Mouse (Mus musculus): ENCODE data around the gene Tmed2. TPM values are rescaled to one million over a fixed set of nuclear protein-coding genes. Genes with fewer than 3 reads are reported as not detected.
"Not testable (repeated sequence)": the region's sequence is repeated elsewhere in the genome, so short reads cannot be mapped to it uniquely, and the experiment has no call there.

Gene Tmed2
- polyA plus RNA-seq, 2 experiments: 264 to 615 TPM

GRCm38 (mm10) chr5:124575467-124575866 lies 35.0 kb downstream of the Tmed2 start:
- H3K9ac ChIP-seq (ENCODE audit: low read depth, low read length, severe bottlenecking): no peak overlapping the region
- no peak for TF ChIP-seq POLR2A (IDR thresholded peaks at IDR 0.05; ENCODE audit: borderline replicate concordance, extremely low read depth, insufficient read depth, insufficient read length)
- no peaks in the 10 kb centered on the region for H3K9me3 ChIP-seq (ENCODE audit: control insufficient read depth, low read length)
- WGBS: 85% methylated on average over 7 of the region's 7 CpGs
- peaks cover 9% of the 10 kb centered on the region; the same call in 1 of the 2 replicates for H3K4me1 ChIP-seq (ENCODE audit: control insufficient read depth, insufficient read depth, low read length)
- no peak overlapping the region for H3K27ac ChIP-seq (replicated peaks; ENCODE audit: low read depth, low read length)
- H3K27me3 ChIP-seq (ENCODE audit: control insufficient read depth, insufficient read depth, low read length): no peaks in the 10 kb centered on the region
- peaks cover 65% of the 10 kb centered on the region for H3K36me3 ChIP-seq (ENCODE audit: control insufficient read depth, insufficient read depth, low read length)
- no peak for ATAC-seq (ENCODE audit: low FRiP score, low read depth)
- no peak overlapping the region for H3K4me2 ChIP-seq (replicated peaks; ENCODE audit: low read depth, low read length, severe bottlenecking)
- no peak overlapping the region for H3K4me3 ChIP-seq (replicated peaks; ENCODE audit: low read length)
- no peak for DNase-seq (ENCODE audit: low spot score)

- Histone ChIP-seq H3K4me2 (replicated peaks; ENCODE audit: low read depth, low read length, severe bottlenecking) (peak within 1 kb of the TSS; percentile 57), H3K9ac (ENCODE audit: low read depth, low read length, severe bottlenecking) (peak within 1 kb of the TSS; percentile 68), H3K36me3 (ENCODE audit: control insufficient read depth, insufficient read depth, low read length) (peaks cover 51% of the 10 kb centered on the region)
Observed at GRCm38 (mm10) chr5:124578633-124579317, 38.3 kb downstream of the Tmed2 start, which contains the start of the genes Eif2b1 and Gtf2h3. Gene Eif2b1, minus strand, starts transcription at chr5:124579131. Gene Gtf2h3, plus strand, starts transcription at chr5:124579140.

GRCm38 (mm10) chr5:124582515-124582914 lies 42.0 kb downstream of the Tmed2 start:
- H3K9ac ChIP-seq (ENCODE audit: low read depth, low read length, severe bottlenecking): no peak overlapping the region
- DNase-seq (ENCODE audit: low spot score): no peak
- 89% methylated on average over 5 of the region's 5 CpGs for WGBS
- no peaks in the 10 kb centered on the region for H3K9me3 ChIP-seq (ENCODE audit: control insufficient read depth, low read length)
- no peak for TF ChIP-seq POLR2A (IDR thresholded peaks at IDR 0.05; ENCODE audit: borderline replicate concordance, extremely low read depth, insufficient read depth, insufficient read length)
- H3K27me3 ChIP-seq (ENCODE audit: control insufficient read depth, insufficient read depth, low read length): no peaks in the 10 kb centered on the region
- H3K4me2 ChIP-seq (replicated peaks; ENCODE audit: low read depth, low read length, severe bottlenecking): no peak overlapping the region
- no peak for ATAC-seq (ENCODE audit: low FRiP score, low read depth)
- H3K36me3 ChIP-seq (ENCODE audit: control insufficient read depth, insufficient read depth, low read length): peaks cover 51% of the 10 kb centered on the region
- no peak overlapping the region for H3K4me3 ChIP-seq (replicated peaks; ENCODE audit: low read length)
- H3K27ac ChIP-seq (replicated peaks; ENCODE audit: low read depth, low read length): no peak overlapping the region
- H3K4me1 ChIP-seq (ENCODE audit: control insufficient read depth, insufficient read depth, low read length): peaks cover 9% of the 10 kb centered on the region; the same call in 1 of the 2 replicates

More at GRCm38 (mm10) chr5:124578633-124579317, 38.3 kb downstream of the Tmed2 start, which contains the start of the genes Eif2b1 and Gtf2h3:
- Histone ChIP-seq H3K27ac (replicated peaks; ENCODE audit: low read depth, low read length) (no peak within 1 kb of the TSS), H3K4me1 (ENCODE audit: control insufficient read depth, insufficient read depth, low read length) (peaks cover 9% of the 10 kb centered on the region; the same call in 1 of the 2 replicates), H3K9me3 (ENCODE audit: control insufficient read depth, low read length) (no peaks in the 10 kb centered on the region), H3K4me3 (replicated peaks; ENCODE audit: low read length) (peak within 1 kb of the TSS; percentile 65), H3K27me3 (ENCODE audit: control insufficient read depth, insufficient read depth, low read length) (no peaks in the 10 kb centered on the region)
- TF ChIP-seq POLR2A (IDR thresholded peaks at IDR 0.05; ENCODE audit: borderline replicate concordance, extremely low read depth, insufficient read depth, insufficient read length): peak; percentile 81; the same call in 1 of the 2 replicates
- DNase-seq (ENCODE audit: low spot score) (peak; percentile 92), ATAC-seq (ENCODE audit: low FRiP score, low read depth) (peak; percentile 92)
- 1% methylated on average over 51 of the region's 51 CpGs for WGBS

GRCm38 (mm10) chr5:124592768-124593167 lies 52.3 kb downstream of the Tmed2 start:
- Histone ChIP-seq H3K9me3 (ENCODE audit: control insufficient read depth, low read length) (no peaks in the 10 kb centered on the region), H3K27ac (replicated peaks; ENCODE audit: low read depth, low read length) (no peak overlapping the region), H3K4me3 (replicated peaks; ENCODE audit: low read length) (no peak overlapping the region), H3K27me3 (ENCODE audit: control insufficient read depth, insufficient read depth, low read length) (no peaks in the 10 kb centered on the region), H3K4me1 (ENCODE audit: control insufficient read depth, insufficient read depth, low read length) (no peaks in the 10 kb centered on the region), H3K36me3 (ENCODE audit: control insufficient read depth, insufficient read depth, low read length) (peaks cover 80% of the 10 kb centered on the region), H3K9ac (ENCODE audit: low read depth, low read length, severe bottlenecking) (no peak overlapping the region), H3K4me2 (replicated peaks; ENCODE audit: low read depth, low read length, severe bottlenecking) (no peak overlapping the region)
- ATAC-seq (ENCODE audit: low FRiP score, low read depth) (no peak), DNase-seq (ENCODE audit: low spot score) (no peak)
- TF ChIP-seq POLR2A (IDR thresholded peaks at IDR 0.05; ENCODE audit: borderline replicate concordance, extremely low read depth, insufficient read depth, insufficient read length): no peak
- 96% methylated on average over 3 of the region's 3 CpGs for WGBS

- no peak for TF ChIP-seq POLR2A (IDR thresholded peaks at IDR 0.05; ENCODE audit: borderline replicate concordance, extremely low read depth, insufficient read depth, insufficient read length)
- 0 out of 2 replicates have a peak overlapping the region, but pooled peaks have one; percentile 19 for H3K27ac ChIP-seq (replicated peaks; ENCODE audit: low read depth, low read length)
- peak overlapping the region; percentile 81 for H3K4me2 ChIP-seq (replicated peaks; ENCODE audit: low read depth, low read length, severe bottlenecking)
- H3K9me3 ChIP-seq (ENCODE audit: control insufficient read depth, low read length): no peaks in the 10 kb centered on the region
- 0 out of 2 replicates have a peak, but pooled peaks cover 6% of the 10 kb centered on the region for H3K4me1 ChIP-seq (ENCODE audit: control insufficient read depth, insufficient read depth, low read length)
- 6% methylated on average over 30 of the region's 30 CpGs for WGBS
- H3K9ac ChIP-seq (ENCODE audit: low read depth, low read length, severe bottlenecking): peak overlapping the region; percentile 55
- H3K36me3 ChIP-seq (ENCODE audit: control insufficient read depth, insufficient read depth, low read length): peaks cover 35% of the 10 kb centered on the region
- DNase-seq (ENCODE audit: low spot score) (peak; percentile 99), ATAC-seq (ENCODE audit: low FRiP score, low read depth) (peak; percentile 100)
- H3K4me3 ChIP-seq (replicated peaks; ENCODE audit: low read length): peak overlapping the region; percentile 76
- no peaks in the 10 kb centered on the region for H3K27me3 ChIP-seq (ENCODE audit: control insufficient read depth, insufficient read depth, low read length)
Observed at GRCm38 (mm10) chr5:124598224-124599174, 58.0 kb downstream of the Tmed2 start.

GRCm38 (mm10) chr5:124599726-124600125 lies 59.2 kb downstream of the Tmed2 start:
- H3K4me1 ChIP-seq (ENCODE audit: control insufficient read depth, insufficient read depth, low read length); H3K9me3 ChIP-seq (ENCODE audit: control insufficient read depth, low read length); DNase-seq (ENCODE audit: low spot score); ATAC-seq (ENCODE audit: low FRiP score, low read depth); H3K27me3 ChIP-seq (ENCODE audit: control insufficient read depth, insufficient read depth, low read length); H3K4me2 ChIP-seq (replicated peaks; ENCODE audit: low read depth, low read length, severe bottlenecking); H3K4me3 ChIP-seq (replicated peaks; ENCODE audit: low read length); H3K27ac ChIP-seq (replicated peaks; ENCODE audit: low read depth, low read length); H3K9ac ChIP-seq (ENCODE audit: low read depth, low read length, severe bottlenecking): not testable (repeated sequence)
- peaks cover 23% of the 10 kb centered on the region for H3K36me3 ChIP-seq (ENCODE audit: control insufficient read depth, insufficient read depth, low read length)
- 60% methylated on average over 8 of the region's 8 CpGs for WGBS

Data from limb, embryonic 14.5 days (tissue).